Mouse (Mus musculus): ENCODE measurements around the gene Cdc123. TPM values are rescaled to one million over a fixed set of nuclear protein-coding genes. Genes with fewer than 3 reads are reported as not detected.
"Not testable (repeated sequence)": the region's sequence is repeated elsewhere in the genome, so short reads cannot be mapped to it uniquely, and the experiment has no call there.

Gene Cdc123
- polyA plus RNA-seq, 1 experiment from 2014 or later: 366 TPM

DNA sequence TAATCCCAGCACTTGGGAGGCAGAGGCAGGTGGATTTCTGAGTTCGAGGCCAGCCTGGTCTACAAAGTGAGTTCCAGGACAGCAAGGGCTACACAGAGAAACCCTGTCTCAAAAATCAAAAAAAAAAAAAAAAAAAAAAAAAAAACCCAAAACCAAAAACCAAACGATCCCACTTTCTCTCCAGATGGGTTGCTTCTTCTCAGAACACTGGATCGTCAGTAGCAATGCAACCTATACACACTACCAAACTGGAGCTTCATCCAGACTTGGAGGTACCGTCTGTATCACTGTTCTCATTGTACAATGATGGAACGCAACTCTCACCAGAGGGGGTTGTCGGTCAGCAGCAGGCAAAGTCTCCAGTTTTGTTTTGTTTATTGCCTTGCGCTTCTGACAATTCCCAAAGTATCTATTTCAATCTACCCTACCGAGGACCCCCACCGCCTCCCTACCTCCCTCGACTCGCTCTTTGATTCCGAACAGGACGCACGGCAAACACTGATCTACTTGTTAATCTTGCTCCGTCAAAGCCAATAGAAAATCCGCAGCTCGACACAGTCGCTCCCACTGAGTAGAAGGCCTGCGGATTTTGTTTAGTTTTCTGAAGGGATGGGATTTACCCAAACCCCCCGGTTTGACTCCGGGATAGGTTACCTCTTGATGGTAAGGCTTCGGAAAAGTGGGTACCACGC is 637 bp downstream of the Cdc123 start:
- Histone ChIP-seq H3K27me3 (no peaks in the 10 kb centered on the region), H3K4me3 (replicated peaks) (peak overlapping the region; percentile 73), H3K4me1 (replicated peaks) (peaks cover 13% of the 10 kb centered on the region), H3K27ac (peak overlapping the region; percentile 93), H3K9me3 (peaks cover 8% of the 10 kb centered on the region; the same call in 1 of the 2 replicates), H3K36me3 (peaks cover 43% of the 10 kb centered on the region), H3K4me2 (peak overlapping the region; percentile 61), H3K9ac (replicated peaks) (peak overlapping the region; percentile 81)
- peak; percentile 38; the same call in 1 of the 2 replicates for ATAC-seq (ENCODE audit: insufficient number of reproducible peaks, insufficient read depth, low FRiP score, low TSS enrichment, low read depth)
- WGBS: 4% methylated on average over 23 of the region's 23 CpGs

DNA sequence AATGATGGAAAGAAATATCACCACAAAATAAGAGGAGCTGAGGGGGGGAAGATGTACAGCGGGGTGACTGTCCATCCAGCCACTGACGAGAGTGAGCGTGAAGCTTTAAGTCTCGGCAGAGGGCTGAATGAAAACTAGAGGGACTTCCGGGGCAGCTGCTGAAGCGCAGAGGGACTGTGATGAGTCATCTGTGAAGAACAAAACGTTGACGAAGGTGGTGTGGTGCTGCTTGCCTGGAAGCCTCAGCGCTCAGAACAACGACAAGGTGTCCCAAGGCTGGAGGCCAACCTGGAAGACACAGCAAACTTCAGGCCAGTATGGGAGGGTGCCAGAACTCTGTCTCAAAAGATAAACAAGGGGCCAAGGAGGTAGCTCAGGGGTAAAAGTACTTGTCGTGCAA is 4.1 kb downstream of the Cdc123 start:
- H3K36me3 ChIP-seq: peaks cover 64% of the 10 kb centered on the region
- ATAC-seq (ENCODE audit: insufficient number of reproducible peaks, insufficient read depth, low FRiP score, low TSS enrichment, low read depth): no peak
- WGBS: 95% methylated on average over 11 of the region's 11 CpGs

DNA sequence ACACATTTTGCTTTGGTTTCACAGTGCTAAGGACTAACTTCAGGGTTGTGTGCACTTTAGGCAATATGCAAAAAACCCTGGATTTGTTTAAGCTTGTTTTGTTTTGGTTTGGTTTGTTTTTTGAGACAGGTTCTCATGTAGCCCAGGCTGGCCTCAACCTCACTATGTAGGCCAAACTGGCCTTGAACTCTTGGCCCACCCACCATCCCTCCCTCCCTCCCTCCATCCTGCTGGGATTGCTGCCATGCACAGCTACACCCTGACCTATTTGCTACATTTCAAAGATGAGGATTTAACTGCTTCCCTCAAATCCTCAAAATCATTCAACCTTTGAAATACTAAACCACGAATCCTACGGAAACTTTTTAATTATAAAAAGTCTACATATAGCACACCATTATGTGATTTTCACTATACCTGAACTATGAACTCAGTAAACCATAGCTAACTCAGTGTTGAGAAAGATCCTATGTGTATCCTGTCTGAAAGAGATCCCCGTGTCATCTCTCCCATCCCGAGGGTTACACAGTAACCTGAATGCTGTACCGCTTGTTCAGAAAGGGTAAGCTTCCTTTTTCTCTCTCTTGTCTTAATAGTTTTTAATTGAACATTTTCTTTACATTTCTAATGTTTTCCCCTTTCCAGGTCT is 19.6 kb downstream of the Cdc123 start:
- WGBS: 95% methylated on average over 5 of the region's 5 CpGs
- peaks cover 76% of the 10 kb centered on the region for H3K36me3 ChIP-seq
- no peak overlapping the region for H3K27ac ChIP-seq
- H3K4me1 ChIP-seq (replicated peaks): no peaks in the 10 kb centered on the region
- H3K4me2 ChIP-seq: no peak overlapping the region
- no peak overlapping the region for H3K4me3 ChIP-seq (replicated peaks)
- H3K9ac ChIP-seq (replicated peaks): no peak overlapping the region
- no peak for ATAC-seq (ENCODE audit: insufficient number of reproducible peaks, insufficient read depth, low FRiP score, low TSS enrichment, low read depth)
- H3K9me3 ChIP-seq: no peaks in the 10 kb centered on the region
- H3K27me3 ChIP-seq: no peaks in the 10 kb centered on the region

More for the DNA sequence above, 4.1 kb downstream of the Cdc123 start:
- H3K27me3 ChIP-seq: no peaks in the 10 kb centered on the region
- no peak overlapping the region for H3K27ac ChIP-seq
- H3K4me2 ChIP-seq: no peak overlapping the region
- peaks cover 10% of the 10 kb centered on the region; the same call in 1 of the 2 replicates for H3K9me3 ChIP-seq
- H3K4me1 ChIP-seq (replicated peaks): 0 out of 2 replicates have a peak, but pooled peaks cover 3% of the 10 kb centered on the region
- H3K4me3 ChIP-seq (replicated peaks): no peak overlapping the region
- H3K9ac ChIP-seq (replicated peaks): no peak overlapping the region

DNA sequence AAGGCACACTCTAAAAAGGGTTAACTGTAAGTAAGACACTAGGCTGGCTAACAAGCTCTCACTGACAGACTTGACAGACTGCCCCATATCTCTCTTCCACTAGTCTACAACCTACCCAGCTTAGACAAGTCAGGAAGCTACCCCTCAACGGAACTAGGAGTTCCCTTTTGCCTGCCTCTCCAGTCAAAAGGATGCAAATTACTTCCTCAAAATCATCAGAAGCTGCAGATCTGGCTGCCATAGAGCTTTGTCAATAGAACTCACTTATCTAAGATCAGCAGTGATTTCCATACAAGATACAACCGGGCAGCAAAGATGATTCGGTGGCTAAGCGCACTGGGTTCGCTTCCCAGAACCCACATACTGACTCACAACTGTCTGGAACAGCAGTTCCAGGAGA is 20.3 kb downstream of the Cdc123 start:
- no peaks in the 10 kb centered on the region for H3K4me1 ChIP-seq (replicated peaks)
- 88% methylated on average over 5 of the region's 5 CpGs for WGBS
- H3K4me3 ChIP-seq (replicated peaks): no peak overlapping the region
- no peaks in the 10 kb centered on the region for H3K27me3 ChIP-seq
- ATAC-seq (ENCODE audit: insufficient number of reproducible peaks, insufficient read depth, low FRiP score, low TSS enrichment, low read depth): no peak
- H3K27ac ChIP-seq: no peak overlapping the region
- no peak overlapping the region for H3K9ac ChIP-seq (replicated peaks)
- H3K4me2 ChIP-seq: no peak overlapping the region
- peaks cover 78% of the 10 kb centered on the region for H3K36me3 ChIP-seq
- H3K9me3 ChIP-seq: no peaks in the 10 kb centered on the region

DNA sequence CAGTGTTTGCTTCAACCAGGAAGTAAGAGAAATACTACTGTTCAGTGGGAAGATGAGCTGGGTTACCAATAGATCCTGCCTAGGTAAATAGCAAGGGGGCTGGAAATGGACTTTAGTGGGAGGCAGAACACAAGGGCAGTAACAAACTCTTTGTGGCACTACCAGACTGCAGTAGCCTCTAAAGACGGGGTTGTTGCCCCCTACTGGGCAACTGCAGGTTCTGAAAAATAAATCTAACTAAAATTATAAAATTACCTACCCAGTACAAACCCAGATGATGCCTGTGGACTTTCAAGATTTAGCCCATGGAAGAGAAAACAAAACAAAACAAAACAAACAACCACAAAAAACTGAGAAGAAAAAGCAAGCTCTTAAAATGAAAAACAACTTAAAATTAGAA is 20.8 kb downstream of the Cdc123 start:
- H3K9ac ChIP-seq (replicated peaks): no peak overlapping the region
- WGBS: 28% methylated on average over 1 of the region's 1 CpGs
- H3K27me3 ChIP-seq: no peaks in the 10 kb centered on the region
- no peaks in the 10 kb centered on the region for H3K4me1 ChIP-seq (replicated peaks)
- H3K4me2 ChIP-seq: no peak overlapping the region
- H3K27ac ChIP-seq: no peak overlapping the region
- no peak overlapping the region for H3K4me3 ChIP-seq (replicated peaks)
- H3K36me3 ChIP-seq: peaks cover 78% of the 10 kb centered on the region
- H3K9me3 ChIP-seq: no peaks in the 10 kb centered on the region
- ATAC-seq (ENCODE audit: insufficient number of reproducible peaks, insufficient read depth, low FRiP score, low TSS enrichment, low read depth): no peak

DNA sequence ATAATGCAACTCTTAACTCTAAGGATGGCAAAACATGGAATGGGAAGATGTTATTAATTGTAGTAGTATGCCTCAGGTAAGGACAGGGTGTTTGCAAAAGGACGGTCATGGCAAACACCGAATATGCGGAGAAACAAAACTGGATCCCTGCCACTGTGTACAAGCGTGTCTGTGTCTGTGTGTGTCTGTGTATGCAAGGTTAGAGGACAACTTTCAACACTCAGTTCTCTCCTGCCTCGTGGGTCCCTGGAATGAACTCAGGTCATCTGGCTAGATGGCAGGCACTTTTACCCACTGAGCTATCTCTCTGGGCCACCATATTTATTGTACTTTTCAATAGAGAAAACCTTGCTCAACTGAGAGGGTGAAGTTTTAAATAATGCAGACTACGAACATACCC is 22.5 kb downstream of the Cdc123 start:
- Histone ChIP-seq H3K9ac (replicated peaks) (no peak overlapping the region), H3K4me2 (no peak overlapping the region), H3K27me3 (no peaks in the 10 kb centered on the region), H3K4me1 (replicated peaks) (no peaks in the 10 kb centered on the region), H3K36me3 (peaks cover 83% of the 10 kb centered on the region), H3K9me3 (no peaks in the 10 kb centered on the region), H3K27ac (no peak overlapping the region), H3K4me3 (replicated peaks) (no peak overlapping the region)
- WGBS: 93% methylated on average over 6 of the region's 6 CpGs
- no peak for ATAC-seq (ENCODE audit: insufficient number of reproducible peaks, insufficient read depth, low FRiP score, low TSS enrichment, low read depth)

DNA sequence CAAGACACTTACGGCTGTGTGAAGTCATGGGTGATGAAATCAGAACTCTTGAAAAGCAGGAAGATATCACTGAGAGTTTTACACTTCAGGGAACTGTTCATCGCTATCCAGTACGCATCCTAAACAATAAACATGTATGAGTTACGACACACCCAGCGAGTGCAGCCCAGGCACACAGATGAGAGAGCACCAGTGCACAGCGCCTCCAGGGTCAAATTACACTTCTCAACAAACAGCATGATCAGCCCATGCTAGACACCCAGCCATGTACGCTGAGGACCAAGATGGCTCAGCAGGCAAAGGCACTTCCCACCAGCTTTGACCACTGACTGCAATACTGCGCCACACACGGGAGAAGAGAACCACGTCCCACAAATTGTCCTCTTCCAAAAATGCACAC is 23.7 kb downstream of the Cdc123 start:
- no peak overlapping the region for H3K9ac ChIP-seq (replicated peaks)
- peaks cover 84% of the 10 kb centered on the region for H3K36me3 ChIP-seq
- H3K4me2 ChIP-seq: no peak overlapping the region
- 84% methylated on average over 10 of the region's 10 CpGs for WGBS
- no peaks in the 10 kb centered on the region for H3K4me1 ChIP-seq (replicated peaks)
- H3K27me3 ChIP-seq: no peaks in the 10 kb centered on the region
- no peak overlapping the region for H3K4me3 ChIP-seq (replicated peaks)
- no peak for ATAC-seq (ENCODE audit: insufficient number of reproducible peaks, insufficient read depth, low FRiP score, low TSS enrichment, low read depth)
- H3K27ac ChIP-seq: no peak overlapping the region
- no peaks in the 10 kb centered on the region for H3K9me3 ChIP-seq

DNA sequence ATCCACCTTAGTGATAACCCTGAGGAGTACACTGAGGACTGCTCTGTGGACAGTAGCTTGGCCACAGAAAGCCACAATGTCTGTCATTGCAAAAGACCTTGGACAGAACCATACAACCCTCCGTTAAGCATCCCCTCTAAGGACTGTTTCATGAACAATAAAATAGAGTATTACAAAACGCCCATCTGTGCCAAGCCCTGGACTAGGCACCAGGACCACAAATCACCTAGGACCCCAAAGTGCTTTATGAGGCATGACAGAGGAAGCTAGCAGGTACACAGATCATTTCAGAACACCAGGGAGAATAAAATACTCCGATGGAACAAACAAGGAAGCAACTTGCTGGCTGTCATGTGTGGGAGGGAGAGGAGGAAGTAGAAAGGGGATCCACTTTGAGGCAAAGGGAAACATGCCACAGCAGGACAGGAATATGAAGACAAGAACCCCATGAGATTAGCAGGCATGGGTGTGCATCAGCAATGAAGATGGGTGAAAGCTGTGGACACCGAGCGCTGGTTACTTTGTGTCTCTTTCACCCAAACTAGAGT is 33.7 kb downstream of the Cdc123 start:
- H3K9me3 ChIP-seq: no peaks in the 10 kb centered on the region
- H3K9ac ChIP-seq (replicated peaks): no peak overlapping the region
- H3K36me3 ChIP-seq: peaks cover 69% of the 10 kb centered on the region
- no peaks in the 10 kb centered on the region for H3K4me1 ChIP-seq (replicated peaks)
- no peak for ATAC-seq (ENCODE audit: insufficient number of reproducible peaks, insufficient read depth, low FRiP score, low TSS enrichment, low read depth)
- WGBS: 94% methylated on average over 5 of the region's 5 CpGs
- no peaks in the 10 kb centered on the region for H3K27me3 ChIP-seq
- H3K4me2 ChIP-seq: no peak overlapping the region
- H3K4me3 ChIP-seq (replicated peaks): no peak overlapping the region
- H3K27ac ChIP-seq: no peak overlapping the region

DNA sequence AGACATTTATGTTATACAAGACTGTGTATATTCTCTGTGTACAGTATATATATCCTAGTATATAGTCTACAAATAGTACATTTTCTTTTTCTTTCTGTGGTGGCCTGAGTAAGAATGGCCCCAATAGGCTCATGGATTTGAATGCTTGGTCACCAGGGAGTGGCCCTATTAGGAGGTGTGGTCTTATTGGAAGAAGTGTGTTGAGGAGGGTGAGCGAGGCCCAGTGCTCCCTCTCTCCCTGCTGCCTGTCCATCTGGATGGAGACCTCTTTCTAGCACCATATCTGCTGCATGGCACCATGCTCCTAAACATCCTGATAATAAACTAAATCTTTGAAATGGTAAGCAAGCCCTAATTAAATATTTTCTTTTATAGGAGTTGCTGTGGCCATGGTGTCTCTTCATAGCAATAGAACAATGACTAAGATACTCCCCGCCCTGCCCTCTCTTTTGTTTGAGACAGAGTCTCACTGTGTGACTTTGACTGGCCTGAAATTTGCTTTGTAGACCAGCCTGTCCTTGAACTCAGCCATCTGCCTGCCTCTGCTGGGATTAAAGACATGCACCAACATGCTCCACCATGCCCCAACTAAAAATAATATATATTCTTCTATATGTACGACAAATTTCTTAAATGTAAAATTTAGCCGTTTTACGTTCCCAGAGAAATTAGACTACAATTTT is 34.8 kb downstream of the Cdc123 start:
- Histone ChIP-seq H3K36me3 (peaks cover 68% of the 10 kb centered on the region), H3K4me2 (no peak overlapping the region), H3K9me3 (no peaks in the 10 kb centered on the region), H3K4me3 (replicated peaks) (no peak overlapping the region), H3K4me1 (replicated peaks) (no peaks in the 10 kb centered on the region), H3K27me3 (no peaks in the 10 kb centered on the region), H3K9ac (replicated peaks) (no peak overlapping the region), H3K27ac (no peak overlapping the region)
- 94% methylated on average over 5 of the region's 5 CpGs for WGBS
- no peak for ATAC-seq (ENCODE audit: insufficient number of reproducible peaks, insufficient read depth, low FRiP score, low TSS enrichment, low read depth)

DNA sequence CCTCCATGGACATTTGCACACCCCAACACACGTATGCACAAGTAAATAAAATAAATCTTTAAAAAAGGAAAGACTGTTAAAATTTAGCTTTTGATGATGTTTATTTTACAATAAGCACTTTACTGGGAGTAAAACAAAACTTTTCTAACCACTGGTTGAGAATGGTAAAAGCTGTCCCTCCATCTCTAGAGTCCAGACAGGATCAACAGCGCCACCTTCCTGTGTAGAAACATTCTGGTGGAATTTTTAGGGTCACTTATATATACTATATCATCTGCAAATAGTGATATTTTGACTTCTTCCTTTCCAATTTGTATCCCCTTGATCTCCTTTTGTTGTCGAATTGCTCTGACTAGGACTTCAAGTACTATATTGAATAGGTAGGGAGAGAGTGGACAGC is 38.8 kb downstream of the Cdc123 start:
- not testable (repeated sequence) for ATAC-seq (ENCODE audit: insufficient number of reproducible peaks, insufficient read depth, low FRiP score, low TSS enrichment, low read depth); H3K4me3 ChIP-seq (replicated peaks); H3K4me1 ChIP-seq (replicated peaks); H3K9me3 ChIP-seq; H3K4me2 ChIP-seq; H3K27ac ChIP-seq; H3K9ac ChIP-seq (replicated peaks); H3K27me3 ChIP-seq
- H3K36me3 ChIP-seq: peaks cover 73% of the 10 kb centered on the region
- 86% methylated on average over 3 of the region's 3 CpGs for WGBS

DNA sequence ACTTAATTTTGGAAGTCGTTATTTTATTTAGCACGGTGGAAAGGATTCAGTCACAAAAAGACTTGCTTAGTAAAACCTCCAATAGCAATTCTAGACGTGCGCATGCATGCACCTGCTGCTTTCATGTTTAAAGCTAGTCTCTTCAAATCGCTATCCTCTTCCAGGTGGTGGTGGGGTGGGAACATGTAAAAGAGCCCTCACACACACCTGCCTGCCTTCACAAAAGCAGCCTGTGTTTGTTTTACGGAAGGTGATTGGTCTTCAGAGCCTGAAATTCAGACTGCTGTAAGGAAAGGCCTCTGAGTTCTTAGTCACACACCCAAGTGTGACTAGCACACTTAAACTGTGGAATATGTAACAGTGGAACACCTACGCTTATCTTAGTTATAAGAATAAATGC is 39.7 kb downstream of the Cdc123 start:
- WGBS: 93% methylated on average over 7 of the region's 7 CpGs
- peaks cover 73% of the 10 kb centered on the region for H3K36me3 ChIP-seq

More for the DNA sequence above, 39.7 kb downstream of the Cdc123 start:
- H3K27me3 ChIP-seq: no peaks in the 10 kb centered on the region
- no peak overlapping the region for H3K4me2 ChIP-seq
- H3K27ac ChIP-seq: no peak overlapping the region
- H3K9me3 ChIP-seq: no peaks in the 10 kb centered on the region
- no peak overlapping the region for H3K9ac ChIP-seq (replicated peaks)
- no peaks in the 10 kb centered on the region for H3K4me1 ChIP-seq (replicated peaks)
- no peak for ATAC-seq (ENCODE audit: insufficient number of reproducible peaks, insufficient read depth, low FRiP score, low TSS enrichment, low read depth)
- no peak overlapping the region for H3K4me3 ChIP-seq (replicated peaks)

Measured in limb, embryonic 12.5 days (tissue).